Mouse (Mus musculus): ENCODE measurements around the gene Kirrel3. TPM values are rescaled to one million over a fixed set of nuclear protein-coding genes. Genes with fewer than 3 reads are reported as not detected.

Kirrel3 gene
- polyA plus RNA-seq, 1 experiment from 2014 or later = 0.06 TPM

- H3K9me3 ChIP-seq (replicated peaks; ENCODE audit: control insufficient read depth, low read length) = no peaks in the 10 kb centered on the region
- 0 out of 2 replicates have a peak, but pooled peaks have one; percentile 11 for ATAC-seq (ENCODE audit: low read depth)
- H3K4me3 ChIP-seq (ENCODE audit: low read depth, low read length) = no peak overlapping the region
- no peak overlapping the region for H3K27ac ChIP-seq (ENCODE audit: low read length)
- WGBS (ENCODE audit: insufficient replicate concordance) = 6% methylated on average over 25 of the region's 25 CpGs
- H3K9ac ChIP-seq (ENCODE audit: low read depth, low read length) = no peak overlapping the region
- no peaks in the 10 kb centered on the region for H3K4me1 ChIP-seq (ENCODE audit: control insufficient read depth, low read depth, low read length)
- H3K36me3 ChIP-seq (ENCODE audit: control insufficient read depth, insufficient read depth) = no peaks in the 10 kb centered on the region
- peaks cover 18% of the 10 kb centered on the region for H3K27me3 ChIP-seq (ENCODE audit: control insufficient read depth, insufficient read depth, low read depth, low read length)
- peak overlapping the region; percentile 31; the same call in 1 of the 2 replicates for H3K4me2 ChIP-seq (ENCODE audit: low read depth, low read length)
Measured at GRCm38 (mm10) chr9:35024591-35025496, 539.1 kb downstream of the Kirrel3 start.

- Histone ChIP-seq H3K9me3 (replicated peaks; ENCODE audit: control insufficient read depth, low read length) (no peaks in the 10 kb centered on the region), H3K9ac (ENCODE audit: low read depth, low read length) (no peak overlapping the region), H3K4me3 (ENCODE audit: low read depth, low read length) (no peak overlapping the region), H3K27me3 (ENCODE audit: control insufficient read depth, insufficient read depth, low read depth, low read length) (peaks cover 18% of the 10 kb centered on the region), H3K27ac (ENCODE audit: low read length) (no peak overlapping the region), H3K4me1 (ENCODE audit: control insufficient read depth, low read depth, low read length) (no peaks in the 10 kb centered on the region), H3K36me3 (ENCODE audit: control insufficient read depth, insufficient read depth) (no peaks in the 10 kb centered on the region), H3K4me2 (ENCODE audit: low read depth, low read length) (no peak overlapping the region)
- ATAC-seq (ENCODE audit: low read depth) = no peak
- 63% methylated on average over 6 of the region's 6 CpGs for WGBS (ENCODE audit: insufficient replicate concordance)
Measured at GRCm38 (mm10) chr9:35026311-35026710, 540.6 kb downstream of the Kirrel3 start.

DNA sequence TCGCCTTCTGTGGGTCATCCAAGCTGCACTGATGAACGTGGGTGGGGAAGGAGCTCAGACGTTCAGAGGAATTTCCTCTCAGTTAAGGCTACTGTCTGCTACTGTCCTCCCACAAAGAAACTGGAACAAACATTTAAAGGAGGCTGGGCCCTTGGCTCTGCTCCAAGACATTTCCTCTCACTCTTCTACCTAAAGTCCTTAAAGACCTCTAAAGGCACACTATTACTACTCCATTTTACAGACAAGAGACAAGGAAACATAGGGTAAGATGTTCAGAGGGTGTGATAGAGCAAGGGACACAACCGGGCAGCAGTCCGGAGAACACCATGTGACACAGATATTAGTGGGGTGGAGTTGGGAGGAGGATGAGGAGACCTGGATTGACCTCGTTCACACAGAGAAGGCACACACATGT lies 541.2 kb downstream of the Kirrel3 start:
- no peak for ATAC-seq (ENCODE audit: low read depth)
- WGBS (ENCODE audit: insufficient replicate concordance) = 44% methylated on average over 6 of the region's 6 CpGs
- Histone ChIP-seq H3K27me3 (ENCODE audit: control insufficient read depth, insufficient read depth, low read depth, low read length) (peaks cover 18% of the 10 kb centered on the region), H3K9ac (ENCODE audit: low read depth, low read length) (no peak overlapping the region), H3K4me3 (ENCODE audit: low read depth, low read length) (no peak overlapping the region), H3K9me3 (replicated peaks; ENCODE audit: control insufficient read depth, low read length) (no peaks in the 10 kb centered on the region), H3K36me3 (ENCODE audit: control insufficient read depth, insufficient read depth) (no peaks in the 10 kb centered on the region), H3K4me2 (ENCODE audit: low read depth, low read length) (no peak overlapping the region), H3K27ac (ENCODE audit: low read length) (no peak overlapping the region), H3K4me1 (ENCODE audit: control insufficient read depth, low read depth, low read length) (no peaks in the 10 kb centered on the region)

DNA sequence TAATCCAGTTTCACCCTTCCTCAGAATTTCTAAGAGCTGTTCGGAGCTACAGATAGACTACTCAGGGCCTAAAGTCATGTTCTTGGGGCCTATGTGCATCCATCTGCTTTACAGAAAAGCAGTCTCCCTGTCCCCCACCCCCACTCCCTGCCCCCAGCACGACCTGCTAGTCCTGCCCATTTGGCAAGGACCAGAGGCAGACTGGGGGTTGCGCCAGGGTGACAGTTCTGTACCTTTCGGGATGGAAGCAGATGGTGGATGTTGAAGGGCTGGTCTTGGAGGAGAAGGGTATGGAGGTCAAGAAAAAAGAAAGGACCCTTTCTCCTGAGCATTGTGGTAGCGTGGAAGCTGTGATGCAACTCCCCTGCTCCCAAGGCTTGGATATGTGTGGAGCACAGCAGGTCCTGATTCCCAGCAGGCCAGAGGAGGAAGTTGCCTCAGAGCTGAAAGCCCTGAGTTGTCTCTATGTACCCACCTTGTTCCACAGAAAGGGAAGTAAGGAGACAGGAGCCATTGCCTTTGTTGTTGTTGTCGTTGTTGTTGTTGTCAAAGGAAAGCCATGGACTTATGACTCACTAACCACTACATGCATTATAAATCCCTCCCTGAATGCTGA lies 541.8 kb downstream of the Kirrel3 start:
- H3K9ac ChIP-seq (ENCODE audit: low read depth, low read length) = no peak overlapping the region
- no peak overlapping the region for H3K27ac ChIP-seq (ENCODE audit: low read length)
- no peak overlapping the region for H3K4me2 ChIP-seq (ENCODE audit: low read depth, low read length)
- H3K27me3 ChIP-seq (ENCODE audit: control insufficient read depth, insufficient read depth, low read depth, low read length) = peaks cover 18% of the 10 kb centered on the region
- H3K4me3 ChIP-seq (ENCODE audit: low read depth, low read length) = no peak overlapping the region
- H3K36me3 ChIP-seq (ENCODE audit: control insufficient read depth, insufficient read depth) = no peaks in the 10 kb centered on the region
- no peak for ATAC-seq (ENCODE audit: low read depth)
- WGBS (ENCODE audit: insufficient replicate concordance) = 56% methylated on average over 6 of the region's 6 CpGs
- no peaks in the 10 kb centered on the region for H3K9me3 ChIP-seq (replicated peaks; ENCODE audit: control insufficient read depth, low read length)
- no peaks in the 10 kb centered on the region for H3K4me1 ChIP-seq (ENCODE audit: control insufficient read depth, low read depth, low read length)

DNA sequence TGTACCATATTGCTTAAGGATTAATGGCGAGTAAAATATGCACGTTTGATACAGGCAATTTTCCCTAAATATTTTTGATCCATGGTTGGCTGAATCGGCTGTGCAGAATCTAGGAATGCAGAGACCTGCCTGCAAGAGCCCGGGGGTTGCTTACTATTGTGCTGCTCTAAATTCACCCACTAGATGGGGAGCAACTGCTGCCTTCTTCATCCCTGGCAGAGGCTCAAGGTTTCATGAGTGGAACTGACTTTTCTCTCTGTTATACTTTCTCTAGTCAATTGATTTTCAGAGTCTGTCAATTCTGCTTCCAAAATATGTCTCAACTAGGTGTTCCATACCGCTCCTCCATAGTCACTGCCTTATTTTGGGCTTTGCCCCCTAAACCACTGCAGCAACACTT lies 545.1 kb downstream of the Kirrel3 start:
- Histone ChIP-seq H3K27me3 (ENCODE audit: control insufficient read depth, insufficient read depth, low read depth, low read length) (peaks cover 3% of the 10 kb centered on the region), H3K4me1 (ENCODE audit: control insufficient read depth, low read depth, low read length) (no peaks in the 10 kb centered on the region), H3K27ac (ENCODE audit: low read length) (no peak overlapping the region), H3K4me2 (ENCODE audit: low read depth, low read length) (no peak overlapping the region), H3K4me3 (ENCODE audit: low read depth, low read length) (no peak overlapping the region), H3K9ac (ENCODE audit: low read depth, low read length) (no peak overlapping the region), H3K9me3 (replicated peaks; ENCODE audit: control insufficient read depth, low read length) (no peaks in the 10 kb centered on the region), H3K36me3 (ENCODE audit: control insufficient read depth, insufficient read depth) (no peaks in the 10 kb centered on the region)
- WGBS (ENCODE audit: insufficient replicate concordance) = 54% methylated on average over 5 of the region's 5 CpGs
- ATAC-seq (ENCODE audit: low read depth) = no peak

DNA sequence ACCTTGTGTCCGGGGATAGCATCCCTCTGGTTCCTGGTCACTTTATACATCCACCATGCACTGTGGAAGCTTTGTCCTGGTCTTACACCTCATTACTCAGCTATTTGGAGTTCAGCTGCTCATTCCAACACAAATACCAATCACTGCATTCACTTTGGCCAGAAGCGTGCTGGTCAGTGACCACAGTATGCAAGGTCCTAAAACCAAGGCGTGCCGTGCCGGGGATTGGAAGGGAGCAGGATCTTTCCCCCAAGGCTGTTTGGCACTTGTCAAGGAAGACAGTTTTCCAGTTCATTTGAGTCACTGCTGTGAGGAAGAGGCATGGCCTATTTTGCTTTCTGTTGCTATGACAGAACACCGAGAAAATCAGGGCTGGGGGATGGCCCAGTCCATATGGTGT lies 546.8 kb downstream of the Kirrel3 start:
- no peak overlapping the region for H3K27ac ChIP-seq (ENCODE audit: low read length)
- H3K36me3 ChIP-seq (ENCODE audit: control insufficient read depth, insufficient read depth) = no peaks in the 10 kb centered on the region
- no peak overlapping the region for H3K4me2 ChIP-seq (ENCODE audit: low read depth, low read length)
- H3K27me3 ChIP-seq (ENCODE audit: control insufficient read depth, insufficient read depth, low read depth, low read length) = no peaks in the 10 kb centered on the region
- no peak for ATAC-seq (ENCODE audit: low read depth)
- WGBS (ENCODE audit: insufficient replicate concordance) = 66% methylated on average over 6 of the region's 6 CpGs
- no peaks in the 10 kb centered on the region for H3K9me3 ChIP-seq (replicated peaks; ENCODE audit: control insufficient read depth, low read length)
- no peaks in the 10 kb centered on the region for H3K4me1 ChIP-seq (ENCODE audit: control insufficient read depth, low read depth, low read length)
- H3K9ac ChIP-seq (ENCODE audit: low read depth, low read length) = no peak overlapping the region
- no peak overlapping the region for H3K4me3 ChIP-seq (ENCODE audit: low read depth, low read length)

DNA sequence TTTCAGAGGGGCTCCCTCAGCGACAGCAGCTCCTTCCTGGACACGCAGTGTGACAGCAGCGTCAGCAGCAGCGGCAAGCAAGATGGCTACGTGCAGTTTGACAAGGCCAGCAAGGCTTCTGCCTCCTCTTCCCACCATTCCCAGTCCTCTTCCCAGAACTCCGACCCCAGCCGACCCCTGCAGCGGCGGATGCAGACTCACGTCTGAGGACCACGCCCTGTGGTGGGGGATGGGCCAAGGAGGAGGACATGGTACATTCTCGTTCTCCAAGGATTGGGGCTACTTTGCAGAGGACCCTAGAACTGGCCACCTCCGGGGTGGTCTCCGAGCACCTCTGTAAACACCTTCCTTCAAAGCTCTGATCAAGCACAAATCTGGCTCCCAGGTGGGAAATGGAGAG lies 549.4 kb downstream of the Kirrel3 start:
- no peak for ATAC-seq (ENCODE audit: low read depth)
- Histone ChIP-seq H3K27me3 (ENCODE audit: control insufficient read depth, insufficient read depth, low read depth, low read length) (no peaks in the 10 kb centered on the region), H3K27ac (ENCODE audit: low read length) (no peak overlapping the region), H3K36me3 (ENCODE audit: control insufficient read depth, insufficient read depth) (no peaks in the 10 kb centered on the region), H3K4me1 (ENCODE audit: control insufficient read depth, low read depth, low read length) (peaks cover 4% of the 10 kb centered on the region), H3K9me3 (replicated peaks; ENCODE audit: control insufficient read depth, low read length) (no peaks in the 10 kb centered on the region), H3K4me2 (ENCODE audit: low read depth, low read length) (no peak overlapping the region), H3K4me3 (ENCODE audit: low read depth, low read length) (no peak overlapping the region), H3K9ac (ENCODE audit: low read depth, low read length) (no peak overlapping the region)
- 42% methylated on average over 14 of the region's 14 CpGs for WGBS (ENCODE audit: insufficient replicate concordance)

GRCm38 (mm10) chr9:35038922-35039586 lies 553.4 kb downstream of the Kirrel3 start:
- H3K9me3 ChIP-seq (replicated peaks; ENCODE audit: control insufficient read depth, low read length) = no peaks in the 10 kb centered on the region
- peak; percentile 51; the same call in 1 of the 2 replicates for ATAC-seq (ENCODE audit: low read depth)
- H3K4me2 ChIP-seq (ENCODE audit: low read depth, low read length) = no peak overlapping the region
- no peak overlapping the region for H3K9ac ChIP-seq (ENCODE audit: low read depth, low read length)
- no peak overlapping the region for H3K27ac ChIP-seq (ENCODE audit: low read length)
- H3K4me3 ChIP-seq (ENCODE audit: low read depth, low read length) = no peak overlapping the region
- 53% methylated on average over 7 of the region's 7 CpGs for WGBS (ENCODE audit: insufficient replicate concordance)
- H3K4me1 ChIP-seq (ENCODE audit: control insufficient read depth, low read depth, low read length) = peaks cover 8% of the 10 kb centered on the region
- no peaks in the 10 kb centered on the region for H3K27me3 ChIP-seq (ENCODE audit: control insufficient read depth, insufficient read depth, low read depth, low read length)
- H3K36me3 ChIP-seq (ENCODE audit: control insufficient read depth, insufficient read depth) = no peaks in the 10 kb centered on the region
